Mouse (Mus musculus): Measurements from ENCODE around the gene Raf1. TPM values are rescaled to one million over a fixed set of nuclear protein-coding genes. Genes with fewer than 3 reads are reported as not detected.

Gene Raf1
- 100 to 1,000 TPM; 128 to 142 TPM for total RNA-seq (2021)

DNA sequence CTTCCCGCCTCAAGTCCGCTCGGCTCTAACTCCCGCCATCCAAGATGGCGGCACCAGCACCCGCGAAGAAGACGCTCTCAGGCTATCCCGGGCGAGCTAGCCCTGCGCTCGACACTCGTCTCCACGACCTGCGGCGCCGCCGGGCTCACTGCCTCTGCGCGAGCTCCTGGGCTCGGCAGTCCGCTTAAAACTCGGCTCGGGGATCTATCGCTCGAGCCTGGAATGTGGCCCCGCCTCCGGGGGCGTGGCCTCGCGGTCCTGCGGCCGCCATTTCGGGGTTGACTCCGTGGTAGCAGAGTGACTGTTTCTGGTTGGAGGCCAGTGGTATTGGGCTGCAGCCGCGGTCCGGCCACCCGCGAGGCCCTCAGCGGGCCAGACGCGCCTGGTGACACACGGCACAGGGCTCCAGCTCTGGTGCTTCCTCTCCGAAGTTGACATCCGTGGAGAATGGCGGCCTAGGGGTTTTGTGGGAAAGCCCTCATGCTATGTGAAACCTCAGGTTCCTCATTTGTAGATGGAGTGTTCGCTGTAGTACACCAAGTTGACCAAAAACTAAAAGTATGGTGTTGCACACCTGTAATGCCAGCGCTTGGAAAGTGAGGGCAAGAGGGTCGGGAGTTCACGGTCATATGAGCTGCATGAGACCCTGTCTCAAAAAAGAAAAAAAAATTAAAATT, at the start of gene Raf1:
TSS of gene Raf1 (minus strand) at position 184 of the 677 bp plus-strand sequence.
- peak; percentile 98 for DNase-seq

DNA sequence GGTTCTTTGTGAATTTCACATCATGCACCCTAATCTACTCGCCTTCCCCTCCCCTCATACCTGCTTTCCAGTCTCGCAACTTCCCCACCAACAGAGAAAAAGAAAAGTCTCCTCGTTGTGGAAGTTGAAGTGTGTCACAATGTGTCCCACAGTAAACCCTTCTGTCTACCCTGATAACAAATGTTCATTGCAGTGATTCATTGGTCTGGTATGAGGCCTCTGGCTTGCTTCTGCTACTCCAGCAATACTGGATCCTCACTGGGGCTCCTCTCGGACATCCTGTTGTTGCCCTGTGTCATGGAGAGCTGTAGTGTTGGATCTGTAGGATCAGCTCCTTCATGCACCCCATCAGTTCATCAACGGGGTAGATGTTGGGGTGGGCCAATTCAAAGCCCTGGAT, 45.8 kb upstream of the Raf1 start:
- DNase-seq: peak; percentile 29

DNA sequence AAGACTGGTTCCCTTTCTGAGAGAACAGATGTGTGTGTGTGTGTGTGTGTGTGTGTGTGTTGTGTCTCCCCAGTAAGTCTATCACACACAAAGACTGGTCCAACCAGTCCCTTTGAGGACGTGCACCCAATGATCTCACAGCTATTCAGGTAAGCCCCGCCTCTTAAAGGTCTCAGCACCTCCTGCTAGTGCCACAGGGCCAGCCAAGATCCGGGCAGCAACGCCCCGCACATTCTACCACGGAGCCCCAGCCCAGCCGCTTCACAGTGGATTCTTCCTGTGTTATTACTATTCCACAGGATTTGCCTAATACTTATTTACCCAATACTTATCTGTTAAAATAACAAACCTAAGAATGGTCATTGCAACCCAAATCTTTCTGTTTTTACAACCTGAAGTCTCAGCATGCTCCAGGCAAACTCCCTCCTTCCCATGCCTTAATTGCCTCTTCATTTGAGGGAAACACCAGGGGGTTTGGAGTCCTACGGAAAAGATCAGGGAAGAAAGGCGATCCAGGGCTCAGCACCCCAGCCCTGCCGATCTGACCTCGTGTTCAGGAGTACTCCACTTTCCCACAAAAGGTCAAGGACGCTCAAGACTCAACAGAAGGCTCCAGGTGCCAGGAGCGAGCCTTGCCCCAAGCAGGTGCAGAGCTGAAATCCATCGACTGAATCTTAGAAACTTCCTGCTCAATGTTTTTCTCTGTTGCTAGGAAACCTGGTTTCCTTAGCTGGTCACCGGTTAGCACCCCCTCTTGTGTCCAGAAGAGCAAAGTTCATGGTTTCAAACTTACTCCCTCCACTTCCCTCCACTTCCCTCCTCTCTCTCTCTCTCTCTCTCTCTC, 41.5 kb upstream of the Raf1 start:
- peak; percentile 60 for DNase-seq

- DNase-seq: peak; percentile 33
Measured at GRCm38 (mm10) chr6:115717101-115717652, 40.7 kb upstream of the Raf1 start.

- no peak for DNase-seq
Measured at GRCm38 (mm10) chr6:115711261-115711660, 34.8 kb upstream of the Raf1 start.

DNA sequence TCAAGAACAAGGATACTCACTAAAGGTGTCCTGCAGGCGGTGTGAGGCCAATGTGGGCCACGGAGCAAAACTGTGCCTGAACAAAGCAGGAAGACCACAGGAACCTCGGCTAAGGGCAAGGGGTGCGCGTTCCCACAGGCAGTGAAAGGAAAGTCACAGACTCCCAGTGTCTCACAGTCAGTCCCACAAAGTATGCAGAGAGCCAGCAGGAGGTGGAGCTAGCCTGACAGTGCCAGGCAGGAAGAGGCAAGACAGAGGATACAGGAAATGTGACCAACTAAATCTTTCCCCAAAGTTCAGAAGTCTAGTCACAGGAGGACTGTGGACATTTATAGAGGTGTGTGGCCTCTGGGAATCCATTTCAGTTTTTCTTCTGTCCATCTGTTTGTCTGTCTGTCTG, 26.5 kb upstream of the Raf1 start:
- no peak for DNase-seq

DNA sequence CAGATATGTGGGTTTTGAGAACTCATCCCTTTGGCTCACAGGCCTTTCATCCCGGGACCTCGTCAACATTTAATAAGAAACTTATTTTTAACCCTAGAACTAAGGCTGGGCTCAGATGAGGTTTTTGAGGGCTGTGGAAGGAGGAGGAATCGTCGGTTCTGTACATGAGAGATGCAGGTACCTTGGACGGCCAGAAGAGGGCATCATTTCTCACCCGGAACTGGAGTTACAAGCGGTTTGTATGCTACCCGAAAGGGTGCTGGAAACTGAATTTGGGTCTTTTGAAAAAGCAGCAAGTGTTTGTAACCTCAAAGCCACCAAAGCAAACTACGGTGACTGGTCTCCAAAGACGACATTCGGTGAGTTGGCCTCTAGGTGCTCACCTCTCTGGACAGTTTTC, 24.9 kb upstream of the Raf1 start:
- DNase-seq: no peak

DNA sequence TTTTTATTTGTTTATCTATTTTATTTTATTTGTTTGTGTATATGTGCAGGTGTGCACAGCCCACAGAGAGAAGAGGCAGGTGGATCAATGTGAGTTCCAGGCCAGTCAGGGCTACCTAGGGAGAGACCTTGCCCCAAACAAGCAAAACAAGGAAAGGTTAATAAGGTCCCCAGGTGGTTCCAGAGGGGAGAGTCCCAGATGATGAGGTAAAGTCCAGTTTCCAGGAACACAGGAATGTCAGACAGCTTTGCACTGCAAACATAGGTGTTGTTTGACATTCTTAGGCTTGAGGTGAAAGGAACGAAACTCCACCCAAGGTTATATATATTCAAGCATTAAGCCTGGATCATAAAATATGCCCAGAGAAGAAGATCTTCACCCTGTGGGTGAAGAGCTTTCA, 24.3 kb upstream of the Raf1 start:
- no peak for DNase-seq

GRCm38 (mm10) chr6:115698699-115699098, 22.3 kb upstream of the Raf1 start:
- DNase-seq: peak; percentile 14

GRCm38 (mm10) chr6:115697739-115698558, 21.5 kb upstream of the Raf1 start:
- DNase-seq: peak; percentile 30

GRCm38 (mm10) chr6:115696707-115697215, 20.3 kb upstream of the Raf1 start:
- no peak for DNase-seq

DNA sequence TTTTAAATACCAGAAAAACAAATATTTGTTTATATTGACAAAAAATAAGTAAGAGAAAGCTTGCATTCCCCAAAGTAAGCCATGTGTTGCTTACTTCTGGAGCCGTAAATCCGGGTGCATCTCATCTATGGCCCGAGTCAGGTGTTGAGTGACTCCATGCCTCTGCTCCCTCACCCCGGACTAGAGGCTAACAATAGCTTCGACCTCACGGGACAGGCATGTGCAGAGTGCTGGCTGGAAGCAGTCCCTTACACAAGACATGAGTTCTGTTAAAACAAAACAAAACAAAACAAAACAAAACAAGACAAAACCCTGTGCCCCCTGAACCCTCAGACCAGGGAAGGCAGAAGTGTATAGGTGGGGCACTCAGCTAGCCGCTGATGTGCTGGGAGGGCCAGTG, 18.7 kb upstream of the Raf1 start:
- DNase-seq: peak; percentile 64

GRCm38 (mm10) chr6:115694441-115694842, 18.0 kb upstream of the Raf1 start:
- peak; percentile 69 for DNase-seq

GRCm38 (mm10) chr6:115692963-115693730, 16.7 kb upstream of the Raf1 start:
- peak; percentile 38 for DNase-seq

DNA sequence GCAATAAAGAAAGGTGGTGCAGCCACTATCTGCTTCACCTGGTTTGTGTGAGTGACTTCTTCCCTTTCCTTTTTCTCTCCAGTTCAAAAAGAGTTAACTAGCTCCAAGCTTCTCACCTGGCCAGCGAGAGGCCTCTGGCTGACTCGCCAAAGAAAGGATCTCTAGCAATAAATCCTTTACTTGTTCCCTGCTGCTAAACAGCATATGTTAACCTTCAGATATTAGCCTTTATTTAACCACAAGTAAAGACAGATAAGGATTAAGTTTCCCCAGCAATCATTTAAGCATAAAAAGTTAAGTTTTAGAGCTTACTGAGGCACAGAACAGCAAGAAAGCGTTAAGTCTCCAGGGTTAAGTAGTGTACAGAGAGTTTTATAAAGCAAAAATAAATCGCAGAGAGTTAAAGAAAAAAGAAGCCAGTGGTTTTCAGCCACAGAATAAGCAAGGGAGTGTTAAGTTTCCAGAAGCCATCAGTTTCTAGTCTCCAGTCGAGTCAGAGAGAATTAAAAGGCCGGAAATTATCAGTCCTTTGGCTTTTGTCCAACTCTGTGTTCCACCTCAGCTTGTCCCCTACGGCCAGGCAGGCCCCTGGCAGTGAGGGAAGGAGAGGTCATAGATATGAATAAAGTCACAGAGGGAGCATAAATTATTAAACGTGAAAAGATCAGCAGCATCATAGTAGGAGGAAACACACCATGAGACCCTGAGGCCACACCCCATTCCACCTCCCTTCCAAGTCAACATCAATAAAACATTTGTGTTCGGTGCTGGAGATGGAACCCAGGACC, 15.9 kb upstream of the Raf1 start:
- DNase-seq: no peak

GRCm38 (mm10) chr6:115690105-115690504, 13.7 kb upstream of the Raf1 start:
- no peak for DNase-seq

DNA sequence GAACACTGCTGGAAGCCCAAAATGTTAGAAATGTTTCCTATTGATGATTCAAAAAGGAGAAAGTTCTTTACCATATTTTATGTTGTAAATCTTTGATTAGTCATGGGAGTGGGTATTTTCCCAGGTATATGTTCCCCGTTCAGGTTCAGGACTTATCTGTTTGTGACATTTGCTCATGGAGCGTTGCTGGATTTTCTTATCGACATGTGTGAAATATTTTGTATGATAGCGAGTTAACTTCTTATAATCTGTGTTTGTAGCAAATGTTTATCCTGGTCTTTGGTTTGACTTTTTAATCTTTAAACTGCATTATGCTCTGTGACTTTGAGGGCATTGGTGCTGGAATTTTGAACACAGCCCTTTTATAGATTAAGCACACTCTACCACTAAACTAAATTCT, 12.2 kb upstream of the Raf1 start:
- no peak for DNase-seq

GRCm38 (mm10) chr6:115687753-115688152, 11.3 kb upstream of the Raf1 start:
- no peak for DNase-seq

DNA sequence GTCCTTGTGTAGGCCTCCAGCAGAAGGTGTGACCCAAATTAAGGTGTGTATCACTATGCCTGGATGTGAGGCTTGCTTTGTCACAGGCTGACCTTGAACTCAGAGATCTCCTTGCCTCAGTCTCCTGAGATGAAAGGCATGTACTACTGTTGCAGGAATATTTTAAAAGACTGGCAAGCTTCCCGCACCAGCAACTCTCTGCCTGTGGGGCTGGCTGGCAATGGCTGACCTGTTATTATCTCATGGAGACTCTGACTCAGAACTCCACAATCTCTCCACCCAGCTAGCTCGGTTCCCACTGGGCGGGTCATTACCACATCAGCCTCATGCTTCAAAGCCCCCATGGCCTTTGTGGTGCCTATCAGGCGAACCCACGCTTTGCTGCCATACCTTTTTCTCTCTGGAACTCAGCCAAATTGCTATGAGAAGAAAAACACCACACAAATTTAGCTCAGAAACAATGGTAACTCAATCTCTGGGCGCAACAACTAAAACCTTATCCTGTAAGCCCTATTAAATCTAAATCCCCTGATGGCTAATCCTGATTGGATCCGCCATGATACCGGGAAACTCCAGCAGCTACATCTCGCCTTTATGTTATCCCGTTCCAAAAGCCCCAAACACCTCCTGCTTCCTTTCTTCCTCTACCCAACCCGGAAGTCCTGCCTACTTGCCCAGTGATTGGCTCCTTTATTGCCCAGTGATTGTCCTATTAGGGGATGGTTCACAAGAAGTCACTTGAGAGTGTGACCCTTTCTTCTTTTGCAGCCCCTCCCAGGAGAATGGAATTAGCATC, 8.6 kb upstream of the Raf1 start:
- DNase-seq: no peak

DNA sequence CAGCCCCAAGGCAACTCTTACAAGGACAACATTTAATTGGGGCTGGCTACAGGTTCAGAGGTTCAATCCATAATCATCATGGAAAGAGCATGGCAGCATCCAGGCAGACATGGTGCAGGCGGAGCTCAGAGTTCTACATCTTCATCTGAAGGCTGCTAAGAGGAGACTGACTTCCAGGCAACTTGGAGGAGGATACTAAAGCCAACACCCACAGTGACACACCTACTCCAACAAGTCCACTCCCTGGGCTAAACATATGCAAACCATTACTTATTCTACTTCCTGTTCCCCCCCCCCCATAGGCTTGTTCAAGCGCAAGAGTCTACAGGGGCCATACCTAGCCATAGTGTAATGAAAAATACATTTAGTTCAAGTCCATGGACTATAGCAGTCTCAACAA, 7.8 kb upstream of the Raf1 start:
- no peak for DNase-seq

Measured in heart, postnatal 4 days (tissue).